ENCODE assay signal across 17 mouse cellular contexts in the genomic region with DNA sequence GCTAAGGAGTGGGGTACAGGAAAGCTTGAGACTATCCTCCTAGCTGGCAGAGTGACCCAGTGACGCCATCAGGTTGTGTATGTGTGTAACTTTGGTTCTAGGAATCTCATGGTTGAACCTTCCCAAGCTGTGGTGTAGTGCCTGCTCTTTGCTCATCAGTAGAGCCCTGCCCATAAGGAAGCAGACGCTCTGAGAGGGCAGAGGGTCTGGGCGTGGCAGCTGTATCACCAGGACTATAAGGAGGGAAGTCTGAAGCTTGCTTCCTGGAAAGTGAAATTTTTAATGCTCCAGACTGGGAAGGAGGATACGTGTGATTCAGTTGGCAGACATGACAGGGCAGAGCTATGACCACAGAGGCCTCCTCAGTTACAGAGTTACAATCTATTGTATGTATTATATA. TPM values are rescaled to one million over a fixed set of nuclear protein-coding genes. Genes with fewer than 3 reads are reported as not detected.
A peak's percentile ranks its signal among the peaks of the same experiment; 100 is the strongest.
DNase-seq lines count a peak whose midpoint lies in the region; ATAC-seq and TF ChIP-seq lines count a peak whose summit lies in the region.
"Had no signal": no experiment of that assay in that cellular context is flagged by ENCODE, and none has a peak within 500 bp of the region (broad histone marks: within the 10 kb centered on the region; RNA-seq: fewer than 3 reads in every experiment).

No protein-coding gene starts in this region.

- 78% methylated on average over 4 of the region's 4 CpGs for WGBS in limb, embryonic 13.5 days
- 85% methylated on average over 4 of the region's 4 CpGs for WGBS in limb, embryonic 10.5 days
- WGBS in large intestine, adult 2 months: 26% methylated on average over 4 of the region's 4 CpGs

- no peak overlapping the region for H3K4me2 ChIP-seq in limb, embryonic 13.5 days (replicated peaks)
- H3K4me2 ChIP-seq: hindbrain, embryonic 13.5 days; lung, embryonic 15.5 days had no signal

- no peak overlapping the region for H3K4me3 ChIP-seq in gastrocnemius, adult 2 months
- H3K4me3 ChIP-seq in limb, embryonic 13.5 days: no peak overlapping the region
- no peak overlapping the region for H3K4me3 ChIP-seq in limb, embryonic 10.5 days
- H3K4me3 ChIP-seq: hindbrain, embryonic 13.5 days; left cerebral cortex, adult 2 months; lung, embryonic 15.5 days had no signal

- 0 out of 2 replicates have a peak overlapping the region, but pooled peaks have one; percentile 31 for H3K9ac ChIP-seq in limb, embryonic 13.5 days
- H3K9ac ChIP-seq: forebrain, postnatal 0 days; hindbrain, embryonic 13.5 days; lung, embryonic 15.5 days had no signal

- H3K27me3 ChIP-seq in limb, embryonic 13.5 days: no peaks in the 10 kb centered on the region
- no peaks in the 10 kb centered on the region for H3K27me3 ChIP-seq in limb, embryonic 10.5 days (ENCODE audit: low read depth, poor library complexity, severe bottlenecking)
- H3K27me3 ChIP-seq: hindbrain, embryonic 13.5 days; lung, embryonic 15.5 days had no signal

- H3K27ac ChIP-seq in gastrocnemius, adult 2 months: peak overlapping the region; percentile 53
- H3K27ac ChIP-seq in limb, embryonic 13.5 days: no peak overlapping the region
- H3K27ac ChIP-seq in limb, embryonic 10.5 days: no peak overlapping the region
- H3K27ac ChIP-seq: left cerebral cortex, adult 2 months had no signal

- intact Hi-C loops in gastrocnemius, adult 2 months (cut with DNase I): no loop called here

- peaks cover 94% of the 10 kb centered on the region for H3K4me1 ChIP-seq in limb, embryonic 13.5 days
- peaks cover 95% of the 10 kb centered on the region for H3K4me1 ChIP-seq in limb, embryonic 10.5 days

- no peaks in the 10 kb centered on the region for H3K9me3 ChIP-seq in limb, embryonic 13.5 days
- no peaks in the 10 kb centered on the region for H3K9me3 ChIP-seq in limb, embryonic 10.5 days (replicated peaks)
- H3K9me3 ChIP-seq: hindbrain, embryonic 13.5 days; lung, embryonic 15.5 days had no signal

- no peak for DNase-seq in gastrocnemius, adult 2 months
- no peak for DNase-seq in gastrocnemius, adult 18-20 months (ENCODE audit: low spot score)
- DNase-seq in limb, embryonic 10.5 days (ENCODE audit: low spot score): no peak
- peak; percentile 47 for DNase-seq in large intestine, adult 2 months (ENCODE audit: low read depth, low spot score)
- DNase-seq in lung, postnatal 4 days: peak; percentile 43 to 45
- DNase-seq in thymus, postnatal 36 days: no peak
- DNase-seq in spleen, postnatal 4 days (ENCODE audit: low spot score in 2 of 2): no peak
- DNase-seq: adrenal gland, postnatal 25 days; forebrain, postnatal 0 days; gastrocnemius, postnatal 36 days; kidney, adult 8-10 months; retina, postnatal 1 day; thymus, adult 2 months had no signal

- no peak for ATAC-seq in limb, embryonic 13.5 days (ENCODE audit: low FRiP score, low read depth)
- ATAC-seq: forebrain, postnatal 0 days had no signal

- H3K36me3 ChIP-seq in limb, embryonic 13.5 days: no peaks in the 10 kb centered on the region
- no peaks in the 10 kb centered on the region for H3K36me3 ChIP-seq in limb, embryonic 10.5 days
- H3K36me3 ChIP-seq: hindbrain, embryonic 13.5 days; lung, embryonic 15.5 days had no signal

- no peak for TF ChIP-seq CTCF in gastrocnemius, adult 2 months (IDR thresholded peaks at IDR 0.05)

RNA-seq across cellular contexts. Expression of a gene that starts 39.0 kb away (rescaled TPM):
- 100 to 1,000 TPM; 118 to 120 TPM for total RNA-seq in gastrocnemius, adult 2 months (2021)
- total RNA-seq in gastrocnemius, adult 18-20 months (2021): 100 to 1,000 TPM; 129 to 134 TPM
- polyA plus RNA-seq in limb, embryonic 13.5 days (2015; fragmentation: Nextera tagmentation; extraction: Ambion mirVana): 17.1 and 17.6 TPM in 2 replicates
- 8.7 and 10.9 TPM in 2 replicates for polyA plus RNA-seq in limb, embryonic 10.5 days (2016; fragmentation: Nextera tagmentation; extraction: Ambion mirVana)
- 54.6 and 80.7 TPM in 2 replicates for polyA plus RNA-seq in large intestine, adult 2 months (2012; rRNA removed)

Comparison
In these comparisons a context has a peak if more than half of its experiments do, and no peak if none do; other contexts are left out.
1. DNase-seq: peak in large intestine, adult 2 months (single experiment) and lung, postnatal 4 days (2 of 2); none in gastrocnemius, adult 2 months (single experiment), gastrocnemius, adult 18-20 months (single experiment), limb, embryonic 10.5 days (single experiment), thymus, postnatal 36 days (0 of 2) and spleen, postnatal 4 days (0 of 2).